Mouse (Mus musculus) liver, embryonic 14 days (tissue): ENCODE measurements around the gene Mob3a. TPM values are rescaled to one million over a fixed set of nuclear protein-coding genes. Genes with fewer than 3 reads are reported as not detected.

ENCODE experiments used
- polyA plus RNA-seq: library from polyadenylated mRNA; depleted of rRNA; stranded (reverse); fragments of >200 nt; gene quantifications from 2 replicates; pipeline ENCODE4 v1.2.3, GENCODE M21; 2012; rRNA removed

Gene Mob3a
- polyA plus RNA-seq = 11.6 and 12.9 TPM in 2 replicates

GRCm38 (mm10) chr10:80701721-80702535, at the start of gene Mob3a, which contains the start of gene Izumo4:
Gene Mob3a, minus strand, starts transcription at chr10:80701977.
Gene Izumo4, plus strand, starts transcription at chr10:80702184.

GRCm38 (mm10) chr10:80742180-80742978, 40.6 kb upstream of the Mob3a start, which contains the start of gene Ap3d1:
Gene Ap3d1, minus strand, starts transcription at chr10:80742264.

GRCm38 (mm10) chr10:80677942-80678436, 23.8 kb downstream of the Mob3a start, which contains the start of gene Mknk2:
Gene Mknk2, minus strand, starts transcription at chr10:80678112.

GRCm38 (mm10) chr10:80656863-80657623, 44.7 kb downstream of the Mob3a start, which contains the start of gene Btbd2:
Gene Btbd2, minus strand, starts transcription at chr10:80657071.

Other genes with a start within 250 kb of the Mob3a start
- gene Onecut3, start 207.1 kb downstream of the Mob3a start, polyA plus RNA-seq = 0.02 TPM in 2 replicates
- gene Atp8b3, start 162.9 kb downstream of the Mob3a start, polyA plus RNA-seq = 0.01 and 0.02 TPM in 2 replicates
- gene Rexo1, start 140.4 kb downstream of the Mob3a start, polyA plus RNA-seq = 16.8 and 19.0 TPM in 2 replicates
- 12.0 and 13.6 TPM in 2 replicates for gene Klf16, start 124.7 kb downstream of the Mob3a start, polyA plus RNA-seq
- 34.0 and 39.9 TPM in 2 replicates for gene Abhd17a, start 111.6 kb downstream of the Mob3a start, polyA plus RNA-seq
- gene Scamp4, start 99.1 kb downstream of the Mob3a start, polyA plus RNA-seq = 16.7 and 22.6 TPM in 2 replicates
- gene Adat3, start 99.1 kb downstream of the Mob3a start, polyA plus RNA-seq = 4.5 and 5.6 TPM in 2 replicates
- 1.0 and 1.4 TPM in 2 replicates for gene Gm49322, start 96.0 kb downstream of the Mob3a start, polyA plus RNA-seq
- gene Csnk1g2, start 79.1 kb downstream of the Mob3a start, polyA plus RNA-seq = 45.6 and 48.1 TPM in 2 replicates
- gene Btbd2, start 44.9 kb downstream of the Mob3a start, polyA plus RNA-seq = 7.5 and 8.3 TPM in 2 replicates
- 49.3 and 57.7 TPM in 2 replicates for gene Mknk2, start 23.9 kb downstream of the Mob3a start, polyA plus RNA-seq
- gene Izumo4, start 207 bp upstream of the Mob3a start, polyA plus RNA-seq = 8.7 and 9.9 TPM in 2 replicates
- gene Ap3d1, start 40.3 kb upstream of the Mob3a start, polyA plus RNA-seq = 22.8 and 25.7 TPM in 2 replicates
- gene Dot1l, start 53.2 kb upstream of the Mob3a start, polyA plus RNA-seq = 6.3 and 11.7 TPM in 2 replicates
- 36.9 and 42.4 TPM in 2 replicates for gene Sf3a2, start 96.2 kb upstream of the Mob3a start, polyA plus RNA-seq
- 44.3 and 48.4 TPM in 2 replicates for gene Plekhj1, start 96.6 kb upstream of the Mob3a start, polyA plus RNA-seq
- 0.31 and 0.32 TPM in 2 replicates for gene Amh, start 103.3 kb upstream of the Mob3a start, polyA plus RNA-seq
- gene Jsrp1, start 111.5 kb upstream of the Mob3a start, polyA plus RNA-seq = 0.03 and 0.50 TPM in 2 replicates
- gene Oaz1, start 124.7 kb upstream of the Mob3a start, polyA plus RNA-seq = 574 and 704 TPM in 2 replicates
- gene Lingo3, start 142.1 kb upstream of the Mob3a start, polyA plus RNA-seq = not detected in 2 replicates
- 222 and 233 TPM in 2 replicates for gene Lsm7, start 153.2 kb upstream of the Mob3a start, polyA plus RNA-seq
- 58.7 and 66.2 TPM in 2 replicates for gene Sppl2b, start 153.3 kb upstream of the Mob3a start, polyA plus RNA-seq
- 0.02 and 0.05 TPM in 2 replicates for gene Tmprss9, start 169.9 kb upstream of the Mob3a start, polyA plus RNA-seq
- 99.7 and 111 TPM in 2 replicates for gene Timm13, start 199.0 kb upstream of the Mob3a start, polyA plus RNA-seq
- gene Lmnb2, start 216.3 kb upstream of the Mob3a start, polyA plus RNA-seq = 11.5 and 11.8 TPM in 2 replicates
- 2.1 and 2.2 TPM in 2 replicates for gene Gadd45b, start 228.1 kb upstream of the Mob3a start, polyA plus RNA-seq